In the genomic region with DNA sequence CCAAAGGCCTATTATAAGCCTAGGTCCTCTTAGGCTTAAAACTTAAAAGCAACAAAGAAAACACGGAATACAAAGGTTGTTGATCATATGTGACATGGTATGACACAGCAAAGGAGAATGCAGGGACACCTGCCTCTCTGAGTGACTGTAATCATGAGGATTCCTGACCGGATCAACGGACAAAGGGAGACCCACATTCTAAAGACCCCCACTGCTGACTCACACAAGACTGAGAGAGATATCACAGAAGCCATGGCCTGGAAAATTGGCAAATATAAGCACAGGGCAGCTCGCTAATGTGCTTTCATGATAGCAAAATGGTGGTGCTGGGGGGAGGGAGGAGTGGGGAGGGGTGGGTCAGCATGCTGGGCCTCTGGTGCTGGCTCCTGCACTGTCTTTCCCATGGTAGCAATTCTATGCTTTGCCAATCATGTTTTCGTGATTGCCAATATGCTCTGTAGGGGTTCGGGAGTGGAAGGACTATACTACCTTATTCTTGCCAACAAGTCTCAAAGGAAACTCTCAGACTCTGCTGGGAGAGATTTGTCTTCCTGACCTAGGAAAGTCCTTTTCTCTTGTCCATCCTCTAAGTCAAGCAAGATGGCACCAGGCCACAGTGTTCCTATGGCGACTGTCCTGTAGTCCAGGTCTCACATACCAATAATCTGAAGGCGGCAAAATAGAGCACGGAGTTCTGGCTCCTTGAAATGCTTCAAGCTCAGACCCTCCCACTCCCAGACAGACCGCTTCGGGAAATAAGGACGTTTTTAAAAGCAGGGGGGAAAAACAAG, we compare ENCODE assay signal across 18 mouse cellular contexts.
DNase-seq lines count a peak whose midpoint lies in the region; ATAC-seq and TF ChIP-seq lines count a peak whose summit lies in the region.
"Had no signal": no experiment of that assay in that cellular context is flagged by ENCODE, and none has a peak within 500 bp of the region (broad histone marks: within the 10 kb centered on the region; RNA-seq: fewer than 3 reads in every experiment).

No protein-coding gene starts in this region.

- WGBS in heart, embryonic 12.5 days, result 79% methylated on average over 12 of the region's 12 CpGs
- 88% methylated on average over 12 of the region's 12 CpGs for WGBS in heart, adult 2 months
- WGBS in hindbrain, embryonic 16.5 days, result 65% methylated on average over 12 of the region's 12 CpGs
- WGBS in midbrain, embryonic 15.5 days, result 56% methylated on average over 12 of the region's 12 CpGs
- 87% methylated on average over 12 of the region's 12 CpGs for WGBS in intestine, embryonic 15.5 days

- intact Hi-C loops in heart, adult 2 months (cut with DNase I), result no loop called here
- intact Hi-C loops in heart, postnatal 10 days (cut with DNase I), result no loop called here

- H3K36me3 ChIP-seq in heart, embryonic 12.5 days, result no peaks in the 10 kb centered on the region
- no peaks in the 10 kb centered on the region for H3K36me3 ChIP-seq in heart, adult 2 months (ENCODE audit: control insufficient read depth, insufficient read depth, low read length)
- no peaks in the 10 kb centered on the region for H3K36me3 ChIP-seq in hindbrain, embryonic 16.5 days (ENCODE audit: control insufficient read depth, insufficient read depth, low read length)
- no peaks in the 10 kb centered on the region for H3K36me3 ChIP-seq in midbrain, embryonic 15.5 days (replicated peaks)
- H3K36me3 ChIP-seq in intestine, embryonic 15.5 days, result no peaks in the 10 kb centered on the region
- H3K36me3 ChIP-seq: heart, embryonic 13.5 days; kidney, embryonic 15.5 days; lung, embryonic 15.5 days had no signal

- no peaks in the 10 kb centered on the region for H3K9me3 ChIP-seq in heart, embryonic 12.5 days (replicated peaks)
- no peaks in the 10 kb centered on the region for H3K9me3 ChIP-seq in hindbrain, embryonic 16.5 days (ENCODE audit: control insufficient read depth, low read length)
- no peaks in the 10 kb centered on the region for H3K9me3 ChIP-seq in midbrain, embryonic 15.5 days
- no peaks in the 10 kb centered on the region for H3K9me3 ChIP-seq in intestine, embryonic 15.5 days
- H3K9me3 ChIP-seq: heart, embryonic 13.5 days; kidney, embryonic 15.5 days; lung, embryonic 15.5 days had no signal

- no peak overlapping the region for H3K4me2 ChIP-seq in heart, embryonic 12.5 days
- no peak overlapping the region for H3K4me2 ChIP-seq in hindbrain, embryonic 16.5 days (ENCODE audit: low read length)
- no peak overlapping the region for H3K4me2 ChIP-seq in midbrain, embryonic 15.5 days
- H3K4me2 ChIP-seq in intestine, embryonic 15.5 days (replicated peaks), result no peak overlapping the region
- H3K4me2 ChIP-seq: heart, embryonic 13.5 days; kidney, embryonic 15.5 days; lung, embryonic 15.5 days had no signal

- no peak overlapping the region for H3K9ac ChIP-seq in heart, embryonic 12.5 days
- no peak overlapping the region for H3K9ac ChIP-seq in heart, adult 2 months (ENCODE audit: low read depth, low read length)
- H3K9ac ChIP-seq in hindbrain, embryonic 16.5 days (ENCODE audit: low read depth, low read length), result no peak overlapping the region
- no peak overlapping the region for H3K9ac ChIP-seq in midbrain, embryonic 15.5 days
- no peak overlapping the region for H3K9ac ChIP-seq in intestine, embryonic 15.5 days
- H3K9ac ChIP-seq: heart, embryonic 13.5 days; kidney, embryonic 15.5 days; liver, embryonic 14.5 days; lung, embryonic 15.5 days had no signal

- no peak for TF ChIP-seq POLR2A in heart, adult 2 months (IDR thresholded peaks at IDR 0.05; ENCODE audit: insufficient read depth, low read depth, low read length)
- no peak for TF ChIP-seq POLR2A in brain, embryonic 14.5 days (IDR thresholded peaks at IDR 0.05; ENCODE audit: borderline replicate concordance, extremely low read depth, insufficient read depth, insufficient read length, poor library complexity, severe bottlenecking)

- no peak for DNase-seq in heart, adult 2 months
- DNase-seq in brain, embryonic 14.5 days (ENCODE audit: low read depth), result peak; percentile 66
- no peak for DNase-seq in heart, postnatal 10 days
- no peak for DNase-seq in layer of hippocampus, postnatal 36 days
- DNase-seq: adrenal gland, adult 2 months; embryo, embryonic 11 days; heart, postnatal 36 days; lung, postnatal 4 days; thymus, postnatal 25 days had no signal

- H3K4me1 ChIP-seq in heart, embryonic 12.5 days (replicated peaks), result no peaks in the 10 kb centered on the region
- H3K4me1 ChIP-seq in heart, adult 2 months (ENCODE audit: control insufficient read depth, insufficient read depth, low read length), result peaks cover 2% of the 10 kb centered on the region; the same call in 1 of the 2 replicates
- H3K4me1 ChIP-seq in hindbrain, embryonic 16.5 days (ENCODE audit: control insufficient read depth, insufficient read depth, low read depth, low read length), result no peaks in the 10 kb centered on the region
- no peaks in the 10 kb centered on the region for H3K4me1 ChIP-seq in midbrain, embryonic 15.5 days
- H3K4me1 ChIP-seq in intestine, embryonic 15.5 days (replicated peaks), result no peaks in the 10 kb centered on the region
- H3K4me1 ChIP-seq: kidney, embryonic 15.5 days; lung, embryonic 15.5 days had no signal

- ATAC-seq in heart, embryonic 12.5 days (ENCODE audit: insufficient number of reproducible peaks, low FRiP score), result 0 out of 2 replicates have a peak, but pooled peaks have one; percentile 29
- peak; percentile 93 for ATAC-seq in hindbrain, embryonic 16.5 days
- peak; percentile 50; the same call in 1 of the 2 replicates for ATAC-seq in midbrain, embryonic 15.5 days (replicated peaks)
- no peak for ATAC-seq in intestine, embryonic 15.5 days
- ATAC-seq: intestine, embryonic 16.5 days had no signal

- no peak overlapping the region for H3K27ac ChIP-seq in heart, embryonic 12.5 days (ENCODE audit: poor library complexity, severe bottlenecking)
- no peak overlapping the region for H3K27ac ChIP-seq in heart, adult 2 months
- no peak overlapping the region for H3K27ac ChIP-seq in hindbrain, embryonic 16.5 days (ENCODE audit: low read depth, low read length)
- H3K27ac ChIP-seq in midbrain, embryonic 15.5 days, result no peak overlapping the region
- no peak overlapping the region for H3K27ac ChIP-seq in intestine, embryonic 15.5 days
- H3K27ac ChIP-seq: heart, embryonic 13.5 days; kidney, embryonic 15.5 days; liver, embryonic 14.5 days; lung, embryonic 15.5 days had no signal

- H3K4me3 ChIP-seq in heart, embryonic 12.5 days, result no peak overlapping the region
- no peak overlapping the region for H3K4me3 ChIP-seq in heart, adult 2 months
- H3K4me3 ChIP-seq in hindbrain, embryonic 16.5 days (ENCODE audit: low read length), result no peak overlapping the region
- no peak overlapping the region for H3K4me3 ChIP-seq in midbrain, embryonic 15.5 days
- no peak overlapping the region for H3K4me3 ChIP-seq in intestine, embryonic 15.5 days (replicated peaks)
- H3K4me3 ChIP-seq: heart, embryonic 13.5 days; kidney, embryonic 15.5 days; lung, embryonic 15.5 days had no signal

- TF ChIP-seq CTCF in heart, adult 2 months (IDR thresholded peaks at IDR 0.05), result no peak
- TF ChIP-seq CTCF in brain, embryonic 14.5 days (IDR thresholded peaks at IDR 0.05; ENCODE audit: borderline replicate concordance, extremely low read depth, insufficient read depth, insufficient read length), result no peak

- no peaks in the 10 kb centered on the region for H3K27me3 ChIP-seq in heart, embryonic 12.5 days (replicated peaks)
- H3K27me3 ChIP-seq in heart, adult 2 months (ENCODE audit: control insufficient read depth, insufficient read depth, low read length), result no peaks in the 10 kb centered on the region
- no peaks in the 10 kb centered on the region for H3K27me3 ChIP-seq in hindbrain, embryonic 16.5 days (replicated peaks; ENCODE audit: control insufficient read depth, insufficient read depth, low read length)
- H3K27me3 ChIP-seq in midbrain, embryonic 15.5 days (replicated peaks), result no peaks in the 10 kb centered on the region
- no peaks in the 10 kb centered on the region for H3K27me3 ChIP-seq in intestine, embryonic 15.5 days (replicated peaks)
- H3K27me3 ChIP-seq: heart, embryonic 13.5 days; kidney, embryonic 15.5 days; lung, embryonic 15.5 days had no signal

- H3K79me2 ChIP-seq in heart, adult 2 months (replicated peaks; ENCODE audit: control insufficient read depth, insufficient read depth, low read length), result no peaks in the 10 kb centered on the region

- TF ChIP-seq EP300 in heart, adult 2 months (IDR thresholded peaks at IDR 0.05; ENCODE audit: insufficient read depth, low read depth, low read length), result no peak
